Mouse (Mus musculus): ENCODE results near the gene Rasl12. TPM values are rescaled to one million over a fixed set of nuclear protein-coding genes. Genes with fewer than 3 reads are reported as not detected.

Rasl12 gene
- total RNA-seq, 2 experiments from 2014 or later = 3.0 to 4.3 TPM

GRCm38 (mm10) chr9:65434140-65434539 is 35.8 kb downstream of the Rasl12 start:
- DNase-seq (ENCODE audit: extremely low spot score in 1 of 2, low spot score in 1 of 2) = peak in 1 of 2 experiments; percentile 24

GRCm38 (mm10) chr9:65435211-65435610 is 36.9 kb downstream of the Rasl12 start:
- DNase-seq (ENCODE audit: extremely low spot score in 1 of 2, low spot score in 1 of 2) = no peak

GRCm38 (mm10) chr9:65435671-65436301 is 37.5 kb downstream of the Rasl12 start, which contains the start of gene Mtfmt:
Gene Mtfmt, plus strand, starts transcription at chr9:65435782.
- DNase-seq (ENCODE audit: extremely low spot score in 1 of 2, low spot score in 1 of 2) = peak; percentile 76 to 83

GRCm38 (mm10) chr9:65444692-65445091 is 46.4 kb downstream of the Rasl12 start:
- DNase-seq (ENCODE audit: extremely low spot score in 1 of 2, low spot score in 1 of 2) = no peak

GRCm38 (mm10) chr9:65447951-65448350 is 49.6 kb downstream of the Rasl12 start:
- no peak for DNase-seq (ENCODE audit: extremely low spot score in 1 of 2, low spot score in 1 of 2)

- DNase-seq (ENCODE audit: extremely low spot score in 1 of 2, low spot score in 1 of 2) = no peak
These were observed 60.7 kb downstream of the Rasl12 start for GRCm38 (mm10) chr9:65458975-65459374.

- DNase-seq (ENCODE audit: extremely low spot score in 1 of 2, low spot score in 1 of 2) = no peak
These were observed 61.9 kb downstream of the Rasl12 start for GRCm38 (mm10) chr9:65460198-65460597.

GRCm38 (mm10) chr9:65460732-65461442 is 62.6 kb downstream of the Rasl12 start, which contains the start of gene Spg21:
Gene Spg21, plus strand, starts transcription at chr9:65460947.
- DNase-seq (ENCODE audit: extremely low spot score in 1 of 2, low spot score in 1 of 2) = peak; percentile 91 to 93

- no peak for DNase-seq (ENCODE audit: extremely low spot score in 1 of 2, low spot score in 1 of 2)
These were observed 64.2 kb downstream of the Rasl12 start for GRCm38 (mm10) chr9:65462544-65462943.

GRCm38 (mm10) chr9:65464161-65464560 is 65.9 kb downstream of the Rasl12 start:
- DNase-seq (ENCODE audit: extremely low spot score in 1 of 2, low spot score in 1 of 2) = peak in 1 of 2 experiments; percentile 18

Other genes starting within 250 kb of the Rasl12 start
- gene Parp16, start 203.2 kb upstream of the Rasl12 start, total RNA-seq (2021) = 1 to 10 TPM; 3.7 to 4.6 TPM
- gene Cilp, start 133.3 kb upstream of the Rasl12 start, total RNA-seq (2021) = not detected
- gene Clpx, start 104.2 kb upstream of the Rasl12 start, total RNA-seq (2021) = 10 to 100 TPM; 32.8 to 33.3 TPM
- 10 to 100 TPM; 25.0 to 25.7 TPM for gene Pdcd7, start 52.4 kb upstream of the Rasl12 start, total RNA-seq (2021)
- 1 to 10 TPM; 2.0 to 2.5 TPM for gene Ubap1l, start 37.5 kb upstream of the Rasl12 start, total RNA-seq (2021)
- under 1 TPM; 0.17 to 0.40 TPM for gene Kbtbd13, start 6.9 kb upstream of the Rasl12 start, total RNA-seq (2021)
- gene Slc51b, start 24.4 kb downstream of the Rasl12 start, total RNA-seq (2021) = not detected
- gene Mtfmt, start 37.3 kb downstream of the Rasl12 start, total RNA-seq (2021) = 10 to 100 TPM; 15.5 to 20.3 TPM
- 10 to 100 TPM; 29.6 to 39.8 TPM for gene Spg21, start 62.4 kb downstream of the Rasl12 start, total RNA-seq (2021)
- gene Ankdd1a, start 121.7 kb downstream of the Rasl12 start, total RNA-seq (2021) = 1 to 10 TPM; 3.3 to 3.8 TPM
- gene Plekho2, start 181.5 kb downstream of the Rasl12 start, total RNA-seq (2021) = 10 to 100 TPM; 11.3 to 13.7 TPM
- gene Pif1, start 188.7 kb downstream of the Rasl12 start, total RNA-seq (2021) = under 1 TPM; 0.07 to 0.19 TPM
- gene Rbpms2, start 231.1 kb downstream of the Rasl12 start, total RNA-seq (2021) = 1 to 10 TPM; 2.8 to 2.9 TPM